ENCODE assay signal across 10 mouse cellular contexts in the genomic region with DNA sequence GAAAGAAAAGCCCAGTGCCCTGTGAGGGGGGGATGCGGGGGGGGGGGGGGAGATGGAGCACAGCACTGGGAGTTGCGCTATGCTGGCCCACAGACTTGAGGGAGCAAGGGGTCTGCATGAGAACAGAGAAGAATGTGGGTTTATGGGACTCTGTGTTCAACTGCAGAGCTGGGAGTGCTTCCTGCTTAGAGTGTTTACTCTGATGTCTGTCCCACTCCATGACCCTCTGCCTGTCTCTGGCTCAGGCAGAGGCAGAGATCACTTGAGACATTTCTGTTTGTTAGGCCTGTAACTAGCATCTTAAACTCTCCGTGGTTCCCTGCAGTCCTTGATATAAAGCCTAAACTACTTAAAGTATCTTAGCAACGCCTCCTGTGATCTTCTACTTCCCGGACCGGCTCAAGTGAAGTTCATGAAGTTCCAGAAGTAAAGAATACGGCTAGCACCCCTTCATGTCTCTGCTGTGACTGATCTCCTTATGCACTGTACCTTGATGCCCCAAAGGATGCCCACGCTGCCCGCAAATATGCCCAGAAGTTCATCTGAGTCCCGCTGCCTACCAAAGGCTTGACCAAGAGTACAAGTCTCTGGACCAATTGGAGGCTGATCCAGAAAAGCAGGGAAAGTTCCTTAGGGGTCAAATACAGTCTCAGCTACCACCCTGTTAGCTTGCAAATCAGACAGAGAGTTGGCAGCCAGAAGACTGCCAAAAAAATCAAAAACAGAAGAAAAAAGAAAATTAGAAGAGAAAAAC. TPM values are rescaled to one million over a fixed set of nuclear protein-coding genes. Genes with fewer than 3 reads are reported as not detected.
A peak's percentile ranks its signal among the peaks of the same experiment; 100 is the strongest.
DNase-seq lines count a peak whose midpoint lies in the region; ATAC-seq and TF ChIP-seq lines count a peak whose summit lies in the region.
"Had no signal": no experiment of that assay in that cellular context is flagged by ENCODE, and none has a peak within 500 bp of the region (broad histone marks: within the 10 kb centered on the region; RNA-seq: fewer than 3 reads in every experiment).

No protein-coding gene starts in this region.

- H3K9ac ChIP-seq in neural tube, embryonic 13.5 days, result no peak overlapping the region
- no peak overlapping the region for H3K9ac ChIP-seq in lung, postnatal 0 days (replicated peaks; ENCODE audit: low read depth)

- H3K4me3 ChIP-seq in gastrocnemius, adult 2 months, result 0 out of 2 replicates have a peak overlapping the region, but pooled peaks have one; percentile 4
- no peak overlapping the region for H3K4me3 ChIP-seq in neural tube, embryonic 13.5 days
- no peak overlapping the region for H3K4me3 ChIP-seq in lung, postnatal 0 days (ENCODE audit: low read depth, low read length)
- H3K4me3 ChIP-seq: left cerebral cortex, adult 2 months had no signal

- ATAC-seq in neural tube, embryonic 13.5 days (ENCODE audit: low read depth), result no peak
- peak; percentile 60 for ATAC-seq in lung, postnatal 0 days

- H3K4me2 ChIP-seq in neural tube, embryonic 13.5 days, result no peak overlapping the region
- peak overlapping the region; percentile 30; the same call in 1 of the 2 replicates for H3K4me2 ChIP-seq in lung, postnatal 0 days (replicated peaks; ENCODE audit: low read depth, low read length)

- intact Hi-C loops in gastrocnemius, adult 2 months (cut with DNase I), result no loop called here
- intact Hi-C loops in gastrocnemius, postnatal 14 days (cut with DNase I; ENCODE audit: low total_unique reads), result no loop called here

- no peaks in the 10 kb centered on the region for H3K9me3 ChIP-seq in neural tube, embryonic 13.5 days
- H3K9me3 ChIP-seq in lung, postnatal 0 days (ENCODE audit: low read length), result no peaks in the 10 kb centered on the region

- no peak for DNase-seq in gastrocnemius, adult 2 months
- DNase-seq in gastrocnemius, postnatal 14 days, result no peak
- DNase-seq in neural tube, embryonic 10.5 days (ENCODE audit: extremely low spot score, low spot score), result no peak
- peak; percentile 8 for DNase-seq in lung, postnatal 0 days (ENCODE audit: low spot score)
- no peak for DNase-seq in frontal cortex, postnatal 10 days (ENCODE audit: low spot score in 2 of 2)
- DNase-seq in layer of hippocampus, adult 8-10 months (ENCODE audit: low spot score in 2 of 2), result no peak
- no peak for DNase-seq in urinary bladder, postnatal 25 days (ENCODE audit: low spot score)
- DNase-seq: cerebellum, adult 11-12 months had no signal

- no peaks in the 10 kb centered on the region for H3K27me3 ChIP-seq in neural tube, embryonic 13.5 days
- no peaks in the 10 kb centered on the region for H3K27me3 ChIP-seq in lung, postnatal 0 days (replicated peaks; ENCODE audit: insufficient read depth, low read length)

- H3K4me1 ChIP-seq in neural tube, embryonic 13.5 days (replicated peaks), result peaks cover 15% of the 10 kb centered on the region
- H3K4me1 ChIP-seq in lung, postnatal 0 days (ENCODE audit: insufficient read depth, low read depth, low read length), result peaks cover 7% of the 10 kb centered on the region; the same call in 1 of the 2 replicates

- TF ChIP-seq CTCF in gastrocnemius, adult 2 months (IDR thresholded peaks at IDR 0.05), result no peak
- TF ChIP-seq CTCF in lung, postnatal 0 days (IDR thresholded peaks at IDR 0.05), result no peak

- H3K27ac ChIP-seq in gastrocnemius, adult 2 months, result no peak overlapping the region
- H3K27ac ChIP-seq in neural tube, embryonic 13.5 days (replicated peaks), result peak overlapping the region; percentile 40; the same call in 1 of the 2 replicates
- H3K27ac ChIP-seq in lung, postnatal 0 days (ENCODE audit: low read length), result no peak overlapping the region
- H3K27ac ChIP-seq: left cerebral cortex, adult 2 months had no signal

- WGBS in neural tube, embryonic 13.5 days, result 68% methylated on average over 9 of the region's 10 CpGs
- WGBS in lung, postnatal 0 days, result 25% methylated on average over 10 of the region's 10 CpGs

- TF ChIP-seq EP300 in lung, postnatal 0 days (IDR thresholded peaks at IDR 0.05), result no peak

- no peaks in the 10 kb centered on the region for H3K36me3 ChIP-seq in neural tube, embryonic 13.5 days
- no peaks in the 10 kb centered on the region for H3K36me3 ChIP-seq in lung, postnatal 0 days (ENCODE audit: insufficient read depth, low read length)

RNA-seq across cellular contexts. Expression of gene Pde1c, which starts 47.5 kb away (rescaled TPM):
- total RNA-seq in gastrocnemius, adult 2 months (2021), result under 1 TPM; 0.46 to 0.50 TPM
- 1 to 10 TPM in 1 of 2 experiments, under 1 TPM in 1; 0.91 to 1.0 TPM for total RNA-seq in gastrocnemius, postnatal 14 days (2021)
- 8.5 and 9.8 TPM in 2 replicates for polyA plus RNA-seq in neural tube, embryonic 13.5 days (2015; fragmentation: Nextera tagmentation; extraction: Ambion mirVana)
- 0.26 and 0.52 TPM in 2 replicates for polyA plus RNA-seq in lung, postnatal 0 days (2015; fragmentation: Nextera tagmentation; extraction: Ambion mirVana)
- 1 to 10 TPM; 5.0 to 7.2 (median 5.5) TPM for total RNA-seq in layer of hippocampus, adult 8-10 months (2022)
